Comparison of ENCODE assay signal across 25 mouse cellular contexts in the genomic region with DNA sequence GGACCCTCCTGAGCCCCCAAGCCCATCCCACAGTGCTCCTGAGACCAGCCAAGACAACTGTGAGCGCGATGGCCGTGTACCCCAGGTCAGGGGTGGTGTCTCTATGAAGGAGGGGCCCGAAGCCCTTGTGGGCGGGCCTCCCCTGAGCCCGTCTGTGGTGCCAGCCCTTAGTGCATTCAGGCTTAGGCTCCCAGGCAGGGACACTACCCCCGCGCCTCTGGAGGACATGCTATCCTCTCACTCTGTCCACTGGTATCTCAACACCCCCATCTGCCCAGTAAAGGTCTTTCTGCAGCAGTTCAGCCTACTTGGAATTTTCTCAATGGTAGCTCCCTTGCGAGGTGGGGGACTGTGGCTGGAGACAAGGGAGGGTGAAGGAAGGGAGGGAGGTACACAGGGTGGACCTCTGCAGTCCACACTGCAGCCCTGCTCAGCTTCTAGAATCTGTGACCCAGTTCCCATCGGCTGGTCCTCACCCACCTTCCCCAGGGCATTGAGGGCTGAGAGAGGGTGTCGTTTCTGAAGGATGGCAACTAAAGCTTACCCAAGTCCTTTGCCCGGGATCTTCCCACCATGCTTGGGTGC. TPM values are rescaled to one million over a fixed set of nuclear protein-coding genes. Genes with fewer than 3 reads are reported as not detected.
DNase-seq lines count a peak whose midpoint lies in the region; ATAC-seq and TF ChIP-seq lines count a peak whose summit lies in the region.
"Had no signal": no experiment of that assay in that cellular context is flagged by ENCODE, and none has a peak within 500 bp of the region (broad histone marks: within the 10 kb centered on the region; RNA-seq: fewer than 3 reads in every experiment).

No protein-coding gene starts in this region.

- H3K4me3 ChIP-seq in kidney, embryonic 16.5 days (ENCODE audit: low read length) = no peak overlapping the region
- no peak overlapping the region for H3K4me3 ChIP-seq in kidney, embryonic 15.5 days (replicated peaks)
- no peak overlapping the region for H3K4me3 ChIP-seq in lung, embryonic 16.5 days (ENCODE audit: low read length)
- H3K4me3 ChIP-seq in lung, adult 2 months (replicated peaks; ENCODE audit: extremely low read depth, low read depth, low read length) = no peak overlapping the region
- H3K4me3 ChIP-seq: embryonic facial prominence, embryonic 12.5 days; embryonic facial prominence, embryonic 15.5 days; gastrocnemius, adult 2 months; heart, embryonic 13.5 days; hindbrain, embryonic 10.5 days; hindbrain, embryonic 13.5 days had no signal

- TF ChIP-seq POLR2A in lung, adult 2 months (IDR thresholded peaks at IDR 0.05; ENCODE audit: borderline replicate concordance, extremely low read depth, low read depth, low read length) = no peak

- DNase-seq in kidney, adult 18-20 months = peak; percentile 52
- peak; percentile 14 for DNase-seq in kidney, postnatal 10 days
- DNase-seq in lung, adult 2 months = no peak
- DNase-seq: adrenal gland, adult 2 months; adrenal gland, postnatal 14 days; cerebellum, adult 11 months; cerebellum, adult 2 months; cerebellum, adult 9-11 months; cerebellum, postnatal 25 days; forebrain, postnatal 0 days; gastrocnemius, adult 2 months; gastrocnemius, postnatal 14 days; heart, adult 18-20 months; heart, postnatal 36 days had no signal

- peaks cover 32% of the 10 kb centered on the region; the same call in 1 of the 2 replicates for H3K36me3 ChIP-seq in kidney, embryonic 16.5 days (ENCODE audit: insufficient read depth, low read length)
- H3K36me3 ChIP-seq in kidney, embryonic 15.5 days = peaks cover 62% of the 10 kb centered on the region
- 0 out of 2 replicates have a peak, but pooled peaks cover 4% of the 10 kb centered on the region for H3K36me3 ChIP-seq in lung, embryonic 16.5 days (ENCODE audit: control insufficient read depth, insufficient read depth, low read length)

- ATAC-seq in kidney, embryonic 16.5 days (ENCODE audit: low FRiP score, low TSS enrichment) = no peak
- ATAC-seq in kidney, embryonic 15.5 days (replicated peaks; ENCODE audit: low FRiP score) = no peak; the same call in 1 of the 2 replicates
- ATAC-seq in lung, embryonic 16.5 days (ENCODE audit: low read depth) = peak; percentile 29; the same call in 1 of the 2 replicates
- ATAC-seq: CD4-positive, CD25-positive, alpha-beta regulatory T cell, adult 4 months; forebrain, embryonic 14.5 days; forebrain, postnatal 0 days; hindbrain, embryonic 16.5 days had no signal

- H3K27ac ChIP-seq in kidney, embryonic 16.5 days (ENCODE audit: low read length) = no peak overlapping the region
- H3K27ac ChIP-seq in kidney, embryonic 15.5 days = no peak overlapping the region
- H3K27ac ChIP-seq in lung, embryonic 16.5 days (ENCODE audit: low read length) = no peak overlapping the region
- H3K27ac ChIP-seq: embryonic facial prominence, embryonic 12.5 days; embryonic facial prominence, embryonic 15.5 days; gastrocnemius, adult 2 months; heart, embryonic 13.5 days; hindbrain, embryonic 10.5 days; hindbrain, embryonic 13.5 days had no signal

- no peak overlapping the region for H3K9ac ChIP-seq in kidney, embryonic 16.5 days (replicated peaks; ENCODE audit: low read length)
- no peak overlapping the region for H3K9ac ChIP-seq in kidney, embryonic 15.5 days
- H3K9ac ChIP-seq in lung, embryonic 16.5 days (ENCODE audit: low read length) = no peak overlapping the region
- H3K9ac ChIP-seq: embryonic facial prominence, embryonic 12.5 days; embryonic facial prominence, embryonic 15.5 days; forebrain, postnatal 0 days; heart, embryonic 13.5 days; hindbrain, embryonic 13.5 days had no signal

- no peaks in the 10 kb centered on the region for H3K27me3 ChIP-seq in kidney, embryonic 16.5 days (ENCODE audit: insufficient read depth, low read length)
- H3K27me3 ChIP-seq in kidney, embryonic 15.5 days = no peaks in the 10 kb centered on the region
- H3K27me3 ChIP-seq in lung, embryonic 16.5 days (ENCODE audit: control insufficient read depth, insufficient read depth, low read depth, low read length) = no peaks in the 10 kb centered on the region
- H3K27me3 ChIP-seq: embryonic facial prominence, embryonic 12.5 days; embryonic facial prominence, embryonic 15.5 days; heart, embryonic 13.5 days; hindbrain, embryonic 13.5 days had no signal

- H3K9me3 ChIP-seq in kidney, embryonic 16.5 days (ENCODE audit: low read length) = no peaks in the 10 kb centered on the region
- no peaks in the 10 kb centered on the region for H3K9me3 ChIP-seq in kidney, embryonic 15.5 days (replicated peaks)
- H3K9me3 ChIP-seq in lung, embryonic 16.5 days (ENCODE audit: control insufficient read depth, low read length) = no peaks in the 10 kb centered on the region
- H3K9me3 ChIP-seq: embryonic facial prominence, embryonic 12.5 days; embryonic facial prominence, embryonic 15.5 days; heart, embryonic 13.5 days; hindbrain, embryonic 10.5 days; hindbrain, embryonic 13.5 days had no signal

- no peaks in the 10 kb centered on the region for H3K4me1 ChIP-seq in kidney, embryonic 16.5 days (ENCODE audit: insufficient read depth, low read length)
- no peaks in the 10 kb centered on the region for H3K4me1 ChIP-seq in kidney, embryonic 15.5 days
- no peaks in the 10 kb centered on the region; the same call in 1 of the 2 replicates for H3K4me1 ChIP-seq in lung, embryonic 16.5 days (replicated peaks; ENCODE audit: control insufficient read depth, insufficient read depth, low read length)
- H3K4me1 ChIP-seq in lung, adult 2 months (ENCODE audit: control insufficient read depth, insufficient read depth, low read length) = no peaks in the 10 kb centered on the region; the same call in 1 of the 2 replicates
- H3K4me1 ChIP-seq: embryonic facial prominence, embryonic 12.5 days; embryonic facial prominence, embryonic 15.5 days; hindbrain, embryonic 13.5 days had no signal

- H3K4me2 ChIP-seq in kidney, embryonic 16.5 days (replicated peaks; ENCODE audit: low read depth, low read length) = no peak overlapping the region
- no peak overlapping the region for H3K4me2 ChIP-seq in kidney, embryonic 15.5 days
- no peak overlapping the region for H3K4me2 ChIP-seq in lung, embryonic 16.5 days (ENCODE audit: low read depth, low read length)
- H3K4me2 ChIP-seq: embryonic facial prominence, embryonic 12.5 days; embryonic facial prominence, embryonic 15.5 days; heart, embryonic 13.5 days; hindbrain, embryonic 13.5 days had no signal

- WGBS in kidney, embryonic 16.5 days = 92% methylated on average over 12 of the region's 12 CpGs
- 88% methylated on average over 12 of the region's 12 CpGs for WGBS in kidney, embryonic 15.5 days
- 83% methylated on average over 12 of the region's 12 CpGs for WGBS in lung, embryonic 16.5 days
- WGBS in lung, adult 2 months = 83% methylated on average over 12 of the region's 12 CpGs

- TF ChIP-seq CTCF in lung, adult 2 months (IDR thresholded peaks at IDR 0.05; ENCODE audit: insufficient read depth, low read length) = no peak

RNA-seq across cellular contexts. Expression of a gene that starts 7.9 kb away (rescaled TPM):
- polyA plus RNA-seq in kidney, embryonic 16.5 days (2015; fragmentation: Nextera tagmentation; extraction: Ambion mirVana) = 262 and 297 TPM in 2 replicates
- 156 and 157 TPM in 2 replicates for polyA plus RNA-seq in kidney, embryonic 15.5 days (2015; fragmentation: Nextera tagmentation; extraction: Ambion mirVana)
- polyA plus RNA-seq in lung, embryonic 16.5 days (2015; fragmentation: Nextera tagmentation; extraction: Ambion mirVana) = 181 and 202 TPM in 2 replicates
- polyA plus RNA-seq in lung, adult 2 months (2012; rRNA removed) = 693 and 908 TPM in 2 replicates

RNA-seq across cellular contexts. Expression of a gene that starts 44.0 kb away (rescaled TPM):
- polyA plus RNA-seq in kidney, embryonic 16.5 days (2015; fragmentation: Nextera tagmentation; extraction: Ambion mirVana) = 540 and 595 TPM in 2 replicates
- 683 and 778 TPM in 2 replicates for polyA plus RNA-seq in kidney, embryonic 15.5 days (2015; fragmentation: Nextera tagmentation; extraction: Ambion mirVana)
- 563 and 641 TPM in 2 replicates for polyA plus RNA-seq in lung, embryonic 16.5 days (2015; fragmentation: Nextera tagmentation; extraction: Ambion mirVana)
- polyA plus RNA-seq in lung, adult 2 months (2012; rRNA removed) = 251 and 265 TPM in 2 replicates

RNA-seq across cellular contexts. Expression of a gene that starts 49.5 kb away (rescaled TPM):
- 6.3 and 9.2 TPM in 2 replicates for polyA plus RNA-seq in kidney, embryonic 16.5 days (2015; fragmentation: Nextera tagmentation; extraction: Ambion mirVana)
- 5.3 and 8.6 TPM in 2 replicates for polyA plus RNA-seq in kidney, embryonic 15.5 days (2015; fragmentation: Nextera tagmentation; extraction: Ambion mirVana)
- polyA plus RNA-seq in lung, embryonic 16.5 days (2015; fragmentation: Nextera tagmentation; extraction: Ambion mirVana) = 5.8 and 7.7 TPM in 2 replicates
- polyA plus RNA-seq in lung, adult 2 months (2012; rRNA removed) = 0.38 and 0.40 TPM in 2 replicates

RNA-seq across cellular contexts. Expression of a gene that starts 52.5 kb away (rescaled TPM):
- polyA plus RNA-seq in kidney, embryonic 16.5 days (2015; fragmentation: Nextera tagmentation; extraction: Ambion mirVana) = 20.2 and 22.0 TPM in 2 replicates
- polyA plus RNA-seq in kidney, embryonic 15.5 days (2015; fragmentation: Nextera tagmentation; extraction: Ambion mirVana) = 16.8 and 20.7 TPM in 2 replicates
- polyA plus RNA-seq in lung, embryonic 16.5 days (2015; fragmentation: Nextera tagmentation; extraction: Ambion mirVana) = 18.7 and 19.2 TPM in 2 replicates
- polyA plus RNA-seq in lung, adult 2 months (2012; rRNA removed) = 43.9 and 47.2 TPM in 2 replicates
